Mouse (Mus musculus) testis, postnatal 10 days (tissue): ENCODE measurements at regions not wholly inside any gene's neighbourhood (a gene's known extent, or its start where the extent isn't known, plus 50 kb on each side); places are given as distances from the start of the nearest gene placed in this dataset.
A peak's percentile ranks its signal among the peaks of the same experiment; 100 is the strongest.

ENCODE experiments used
- DNase-seq: peaks from one replicate; pipeline ENCODE4 v3.0.0; 2021; ENCODE audit warnings: low spot score

DNA sequence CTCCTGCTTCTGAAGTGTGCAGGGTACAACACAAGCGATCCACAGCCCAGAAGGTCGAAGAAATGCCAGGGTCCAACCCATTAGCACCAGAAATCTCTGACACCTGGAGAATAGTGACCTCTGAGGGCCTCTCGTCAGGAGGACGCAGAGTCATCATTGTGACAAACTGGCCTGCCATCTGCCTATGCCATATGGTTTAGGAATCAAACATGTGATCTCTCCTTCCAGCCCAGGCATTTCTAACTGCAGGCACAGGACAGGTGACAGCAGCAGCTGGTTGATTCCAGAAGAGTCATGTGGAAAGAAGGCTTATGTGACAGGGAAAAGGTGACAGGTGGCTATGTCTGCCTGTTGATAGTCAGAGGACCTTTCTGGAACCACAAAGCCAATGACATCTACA lies 476.0 kb upstream of the Vstm2b start:
- no peak for DNase-seq

DNA sequence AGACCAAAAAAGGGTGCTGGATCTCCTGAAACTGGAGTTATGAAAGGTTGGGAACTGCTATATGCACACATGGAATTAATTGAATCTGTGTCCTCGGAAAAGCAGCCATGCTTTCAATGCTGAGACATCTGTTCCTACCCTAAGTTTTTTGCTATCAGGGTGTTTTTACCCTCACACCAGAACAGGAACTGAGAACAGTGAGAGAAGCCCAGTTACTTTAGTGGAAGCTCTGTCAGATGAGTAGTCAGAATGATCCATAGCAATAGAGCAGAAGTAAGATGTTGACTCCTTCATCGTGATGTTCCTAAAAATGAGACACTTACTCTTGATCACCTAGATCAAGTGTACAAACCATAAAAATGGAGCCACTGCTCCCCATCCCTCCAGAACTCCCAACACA lies 468.7 kb upstream of the Vstm2b start:
- DNase-seq = no peak

DNA sequence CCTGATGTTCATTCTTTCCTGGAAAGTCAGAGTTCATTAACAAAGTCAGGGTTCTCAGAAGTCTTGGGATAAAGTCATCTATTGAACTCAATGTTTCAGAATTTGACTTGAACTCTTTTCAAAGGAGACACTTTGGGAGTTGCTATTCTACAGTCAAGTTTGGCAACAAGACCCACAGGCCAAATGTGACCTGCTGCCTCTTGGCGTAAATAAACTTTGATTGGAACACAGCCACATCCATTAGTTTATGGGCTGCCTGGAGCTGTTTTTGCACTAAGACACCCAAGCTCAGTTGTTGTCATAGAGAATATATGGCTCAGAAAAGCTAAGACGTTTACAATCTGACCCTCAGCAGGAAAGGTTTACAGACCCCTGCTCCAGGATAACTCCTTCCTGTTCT lies 464.2 kb upstream of the Vstm2b start:
- no peak for DNase-seq

DNA sequence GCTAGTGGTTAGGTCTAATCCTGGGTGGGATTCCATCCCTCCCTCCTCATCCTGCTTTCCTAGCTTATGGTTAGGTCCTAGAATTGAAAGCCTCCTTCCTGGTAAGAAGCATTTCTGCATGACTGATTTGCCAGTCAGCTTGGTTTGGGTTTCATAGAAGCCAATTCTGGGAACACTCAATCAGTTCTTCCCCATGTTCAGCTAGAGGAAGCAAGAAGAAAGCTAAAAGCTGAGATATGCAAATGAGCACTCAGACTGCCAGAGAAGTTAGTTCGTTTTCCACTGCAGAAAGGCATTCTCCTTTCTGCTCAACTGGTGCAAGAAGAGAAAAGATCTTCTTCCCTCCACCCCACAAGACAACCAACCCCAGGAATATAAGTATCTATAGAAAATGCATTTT lies 457.0 kb upstream of the Vstm2b start:
- no peak for DNase-seq

DNA sequence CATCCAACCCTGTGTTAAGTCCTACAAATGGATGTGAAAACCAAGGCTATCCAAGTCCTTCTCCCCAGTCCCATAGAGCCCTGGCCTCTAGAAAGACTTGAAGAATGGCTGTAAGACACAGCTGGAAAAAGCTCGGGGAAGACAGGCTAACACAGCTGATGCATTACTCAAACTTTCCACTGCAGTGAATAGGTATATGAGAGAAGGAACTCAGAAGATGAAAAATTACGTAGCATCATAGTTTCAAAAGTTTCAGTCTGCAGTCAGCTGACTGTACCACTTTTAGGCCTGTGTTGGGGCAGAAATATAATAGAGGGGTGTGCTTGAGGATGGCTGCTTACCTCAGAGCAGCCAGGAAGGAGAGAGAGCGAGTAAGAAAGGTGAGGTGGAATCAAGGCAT lies 456.3 kb upstream of the Vstm2b start:
- no peak for DNase-seq

DNA sequence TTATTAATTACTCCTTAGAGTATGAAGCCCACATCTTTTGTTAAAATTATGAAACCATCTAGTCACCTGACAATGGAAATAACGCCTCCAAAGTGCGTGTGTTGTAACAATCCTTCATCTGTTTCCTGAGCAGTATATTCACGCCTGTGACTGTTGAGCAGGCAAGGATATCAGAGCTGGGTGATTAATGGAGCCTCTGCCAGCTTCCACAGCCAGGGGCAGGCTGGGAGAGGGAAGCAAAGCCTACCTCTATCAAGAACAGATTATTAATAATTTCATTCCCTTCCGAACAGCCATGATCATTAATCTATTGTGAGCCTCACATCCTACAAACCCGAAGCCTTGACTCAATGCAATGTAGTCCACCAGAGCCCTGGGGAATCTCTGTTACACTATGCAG lies 431.7 kb upstream of the Vstm2b start:
- no peak for DNase-seq

DNA sequence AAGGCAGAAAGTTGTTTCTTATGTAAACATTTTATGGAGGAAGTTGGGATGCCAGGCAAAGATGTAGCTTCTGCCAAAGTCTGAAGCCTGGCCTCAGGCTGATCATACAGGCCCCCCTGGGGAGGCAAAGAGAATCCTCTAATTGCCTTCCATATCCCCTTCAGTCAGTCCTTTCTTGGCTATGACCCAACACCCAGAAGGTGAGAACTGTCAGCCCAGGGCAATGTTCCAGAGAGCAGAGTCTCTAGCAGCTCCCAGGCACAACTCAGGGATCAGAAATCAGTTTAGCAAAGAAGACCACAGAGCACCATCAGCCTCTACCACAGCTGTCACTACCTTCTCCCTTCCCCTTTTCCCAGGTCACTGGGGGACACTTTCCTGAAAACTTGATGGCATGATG lies 410.9 kb upstream of the Vstm2b start:
- no peak for DNase-seq

DNA sequence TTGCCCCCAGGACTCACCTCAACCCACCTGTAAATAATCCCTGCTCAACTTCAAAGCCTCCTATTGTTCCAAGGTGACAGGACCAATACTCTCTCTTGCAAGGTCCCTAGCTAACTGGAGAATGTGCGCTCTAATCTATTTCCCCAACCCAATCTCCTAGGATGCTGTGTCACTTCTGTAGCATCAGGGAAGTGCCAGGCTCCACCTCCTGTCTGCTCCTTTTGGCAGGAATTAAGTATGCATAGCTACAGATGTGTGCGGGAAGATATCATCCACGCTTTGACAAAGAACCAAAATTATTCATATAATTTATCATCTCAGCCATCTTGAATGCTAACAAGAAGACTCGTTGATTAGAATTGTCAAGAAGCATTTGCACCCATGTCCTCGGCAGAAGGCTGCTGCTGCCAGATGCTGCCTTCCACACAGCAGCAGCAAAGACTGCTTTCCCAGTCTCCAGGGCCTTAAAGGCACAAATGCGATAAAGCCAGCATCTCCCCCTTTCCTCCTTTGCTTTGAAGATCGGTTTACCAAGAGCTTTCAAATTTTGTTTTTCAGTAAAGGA lies 375.3 kb upstream of the Vstm2b start:
- DNase-seq = no peak

DNA sequence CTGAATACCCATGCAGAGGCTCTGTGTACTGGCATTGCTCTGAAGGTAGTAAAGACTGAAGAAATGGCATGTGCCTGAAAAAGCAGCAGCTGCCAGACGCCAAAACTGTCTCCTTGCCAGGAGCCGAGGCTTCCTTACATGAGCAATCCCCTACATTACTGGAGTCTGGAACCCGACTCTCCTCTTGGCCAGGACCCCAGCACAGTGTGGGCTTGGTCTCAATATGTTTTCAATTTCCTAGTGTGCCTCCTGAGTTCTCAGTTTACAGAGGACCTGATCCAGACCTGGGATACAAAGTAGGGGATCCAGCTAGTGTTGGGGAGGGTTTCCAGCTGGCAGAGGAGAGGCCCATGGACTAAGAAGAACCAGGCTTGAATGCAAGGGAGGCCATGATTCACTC lies 361.5 kb upstream of the Vstm2b start:
- no peak for DNase-seq

DNA sequence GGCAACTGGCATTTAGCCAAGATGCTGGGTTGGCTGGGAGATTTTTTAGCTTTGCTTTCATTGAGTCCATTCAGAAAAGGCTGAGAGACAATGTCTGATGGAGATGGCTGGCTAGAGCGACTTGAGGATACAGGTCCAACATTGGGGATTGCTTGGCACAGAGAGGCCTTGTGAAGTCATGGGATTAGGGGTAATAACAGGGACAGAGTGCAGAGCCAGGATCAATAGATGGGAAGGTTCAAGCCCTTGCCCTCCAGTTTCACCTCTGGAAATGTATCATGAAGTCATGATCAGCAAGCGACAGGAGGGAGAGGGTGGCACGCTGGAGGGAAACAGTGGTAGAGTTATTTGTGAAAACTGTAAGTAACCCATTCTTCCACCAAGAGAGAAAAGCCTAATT lies 360.5 kb upstream of the Vstm2b start:
- no peak for DNase-seq

DNA sequence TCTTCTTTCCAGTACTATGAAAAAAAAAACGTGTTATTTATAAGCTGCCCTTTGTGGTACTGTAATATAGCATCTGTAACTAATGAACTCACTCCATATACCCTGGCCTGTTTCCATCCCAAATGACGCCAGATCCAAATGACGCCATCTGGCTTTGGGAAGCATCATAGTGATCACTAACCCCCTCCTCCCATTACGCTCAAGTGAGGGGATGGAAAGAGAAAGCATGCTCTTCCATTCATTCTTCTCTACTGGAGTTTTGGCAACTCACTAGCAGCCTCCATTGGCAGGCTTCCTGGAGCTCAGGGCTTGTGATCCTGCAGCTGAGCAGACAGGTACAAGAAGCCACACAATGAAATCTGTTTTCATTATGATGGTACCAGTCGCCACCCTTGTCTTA lies 358.3 kb upstream of the Vstm2b start:
- DNase-seq = no peak

DNA sequence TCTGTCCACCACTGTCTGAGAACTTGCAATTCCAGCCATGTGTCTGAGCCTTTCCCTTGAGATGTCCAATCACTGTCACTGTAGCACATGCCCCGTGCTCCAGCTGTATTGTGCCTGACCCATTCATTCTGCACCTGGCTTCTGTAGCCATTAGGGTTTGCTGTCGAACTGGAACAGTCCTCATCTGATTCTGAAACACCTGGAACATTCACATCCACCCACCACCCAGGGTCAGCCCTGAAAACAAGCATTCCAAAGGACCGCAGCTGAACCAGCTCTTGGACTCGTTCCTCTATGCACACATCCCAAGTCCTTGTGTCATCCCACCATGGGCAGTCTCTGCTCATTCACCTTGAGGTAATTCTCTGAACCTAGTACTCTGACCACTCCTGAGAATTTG lies 356.8 kb upstream of the Vstm2b start:
- DNase-seq = no peak

DNA sequence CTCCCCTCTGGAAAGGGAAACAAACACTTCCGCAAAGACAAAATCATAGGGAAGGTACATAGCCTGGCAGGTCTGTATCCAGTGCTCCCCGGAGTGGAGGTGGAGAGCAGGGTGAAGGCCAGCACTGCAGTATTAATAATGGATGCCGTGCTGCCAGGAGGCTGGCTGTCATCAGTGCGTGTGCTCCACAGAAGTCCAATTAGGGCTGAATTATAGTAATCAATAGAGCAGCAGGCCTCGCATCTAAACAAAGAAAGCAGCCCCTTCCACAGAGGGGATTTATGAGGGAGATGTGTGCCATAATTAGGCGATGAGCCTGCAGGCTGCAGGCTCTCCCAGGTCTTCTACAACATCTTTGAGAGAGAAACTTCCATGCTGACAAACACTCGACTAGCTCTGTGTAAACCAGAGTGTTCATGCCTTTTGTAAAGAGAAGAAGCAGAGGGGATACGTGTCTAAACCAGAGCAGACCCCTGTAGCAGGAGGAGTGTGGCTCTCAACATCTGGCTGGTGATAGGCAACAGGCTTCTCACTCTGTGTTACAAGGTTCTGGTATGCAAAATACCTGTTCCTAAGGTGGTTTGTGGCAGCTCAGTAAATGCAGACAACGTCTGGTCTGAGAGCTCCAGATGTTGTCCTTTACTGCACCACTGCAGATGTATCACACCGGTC lies 334.5 kb upstream of the Vstm2b start:
- no peak for DNase-seq

DNA sequence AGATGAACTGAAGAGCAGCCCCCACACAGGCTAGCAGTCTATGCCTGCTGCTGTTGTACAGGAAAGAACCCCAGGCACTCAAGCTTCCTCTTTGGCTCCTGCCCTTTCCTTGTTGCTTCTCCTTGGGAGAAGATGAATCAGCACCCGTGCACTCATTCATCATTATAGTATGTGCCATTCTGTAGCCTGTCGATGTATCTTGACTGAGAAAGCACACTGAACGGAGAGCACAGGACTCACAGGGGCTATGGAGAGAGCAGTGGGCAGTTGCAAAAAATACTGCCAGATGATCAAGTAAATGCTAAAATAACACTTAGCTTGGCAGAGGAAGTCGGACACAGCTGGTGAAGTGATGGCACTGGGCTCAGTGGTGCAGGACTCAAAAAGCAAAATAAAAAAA lies 322.2 kb upstream of the Vstm2b start:
- DNase-seq = no peak

DNA sequence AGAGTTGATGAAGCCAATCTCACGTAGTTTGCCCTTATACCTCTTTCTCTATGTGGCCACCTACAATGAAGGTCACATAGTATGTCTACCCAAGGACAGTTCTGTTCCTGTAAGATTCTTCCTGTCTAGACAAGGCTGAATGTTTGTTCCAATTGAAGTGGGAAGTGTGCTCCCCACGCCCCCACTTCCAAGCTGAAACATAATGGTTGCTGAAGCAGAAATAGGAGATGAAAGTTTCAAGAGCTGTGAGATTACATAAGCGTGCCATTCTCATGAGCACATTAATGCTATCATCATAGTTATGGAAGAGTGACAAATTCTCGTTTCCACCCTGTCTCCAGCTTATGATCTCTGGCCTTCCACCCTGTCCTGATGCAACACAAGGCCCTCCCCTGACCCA lies 320.8 kb upstream of the Vstm2b start:
- no peak for DNase-seq

DNA sequence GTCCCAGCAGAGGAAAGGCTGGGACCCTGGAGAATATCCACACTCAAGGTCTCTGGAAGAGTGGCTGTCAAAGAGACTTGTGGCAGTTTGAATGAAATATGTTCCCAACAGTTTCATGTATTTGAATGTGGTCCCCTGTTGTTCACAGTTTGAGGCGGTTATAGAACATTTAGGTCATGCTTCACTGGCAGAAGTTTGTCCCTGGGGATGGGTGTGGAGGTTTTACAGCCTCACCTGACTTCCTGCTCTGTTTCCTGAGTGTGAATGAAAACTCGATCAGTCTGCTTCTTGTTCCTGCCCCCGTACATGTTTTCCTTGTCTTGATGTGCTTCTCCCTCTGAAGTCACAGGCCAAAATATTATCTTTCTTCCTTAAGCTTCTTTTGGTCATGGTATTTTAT lies 277.4 kb upstream of the Vstm2b start:
- no peak for DNase-seq

DNA sequence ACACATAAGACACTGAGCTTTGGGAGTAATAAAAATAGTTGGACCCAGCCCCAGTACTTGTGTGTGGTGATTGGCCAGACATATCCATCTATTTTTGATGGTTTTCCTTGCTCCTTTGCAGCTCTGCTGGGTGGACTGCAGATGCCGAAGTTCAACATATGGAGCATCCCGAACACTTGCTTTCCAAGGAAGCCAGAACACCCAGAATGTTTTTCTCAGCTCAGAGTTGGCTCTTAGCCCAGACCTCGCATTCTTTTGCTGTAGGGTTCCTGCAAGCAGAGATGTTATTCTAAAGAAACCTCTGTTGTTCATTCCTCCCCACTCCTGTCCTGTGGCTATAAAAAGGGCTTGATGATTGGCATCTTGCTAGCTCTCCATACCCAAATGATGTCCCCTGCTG lies 275.3 kb upstream of the Vstm2b start:
- DNase-seq = peak; percentile 42

DNA sequence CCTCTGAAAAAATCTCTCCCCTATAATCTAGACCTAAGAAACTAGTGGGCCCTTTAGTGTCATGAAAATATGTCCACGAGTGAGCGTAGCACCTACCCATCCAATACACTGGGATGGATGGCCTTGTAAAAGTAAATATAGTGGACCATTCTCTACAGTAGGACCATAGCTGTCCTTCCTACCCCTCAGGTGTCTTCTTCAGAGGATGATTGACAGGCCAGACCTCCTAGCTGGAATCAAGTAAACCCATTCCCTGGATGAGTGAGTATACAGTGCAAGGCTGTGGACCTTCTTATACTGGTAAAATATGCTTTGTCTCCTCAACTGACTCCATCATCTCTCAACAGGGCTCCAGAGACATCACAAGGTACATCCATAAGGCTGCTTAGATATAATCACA lies 274.8 kb upstream of the Vstm2b start:
- DNase-seq = no peak

DNA sequence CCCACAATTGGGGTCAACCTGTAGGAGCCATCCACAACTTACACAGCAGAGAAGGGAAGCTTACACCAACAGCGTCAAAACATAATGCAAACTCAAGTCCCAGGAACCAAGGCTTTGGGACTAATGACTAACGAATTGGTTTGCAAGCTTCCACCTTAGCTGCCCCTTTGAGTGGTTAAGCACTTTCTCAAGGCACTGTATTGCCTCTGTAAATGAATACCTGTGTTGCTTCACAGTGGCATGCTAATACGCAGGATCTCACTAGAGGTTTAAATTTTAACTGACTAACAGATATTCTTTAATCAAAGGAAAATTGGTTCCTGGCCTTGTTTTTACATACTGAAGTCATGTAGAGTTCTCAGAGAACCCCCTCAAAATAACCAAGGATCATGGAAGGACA lies 261.8 kb upstream of the Vstm2b start:
- no peak for DNase-seq

DNA sequence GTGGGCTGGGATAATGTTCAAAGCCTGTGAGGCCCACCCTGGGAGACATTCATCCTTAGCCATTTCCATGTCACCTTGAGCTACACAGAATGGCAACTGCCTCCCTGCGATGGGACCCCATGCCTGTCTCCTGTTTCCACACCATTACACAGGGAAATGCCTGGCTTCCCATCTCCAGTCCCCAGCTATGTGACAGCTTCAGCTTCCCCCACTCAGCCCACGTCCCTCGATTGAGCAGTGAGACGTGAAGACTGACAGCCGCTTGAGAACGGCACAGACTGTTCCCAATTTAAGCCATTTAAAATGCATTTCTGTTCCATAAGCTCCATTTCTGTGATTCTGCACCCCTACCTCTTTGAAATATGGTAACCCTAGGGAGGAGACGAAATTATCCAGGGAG lies 243.1 kb upstream of the Vstm2b start:
- no peak for DNase-seq

DNA sequence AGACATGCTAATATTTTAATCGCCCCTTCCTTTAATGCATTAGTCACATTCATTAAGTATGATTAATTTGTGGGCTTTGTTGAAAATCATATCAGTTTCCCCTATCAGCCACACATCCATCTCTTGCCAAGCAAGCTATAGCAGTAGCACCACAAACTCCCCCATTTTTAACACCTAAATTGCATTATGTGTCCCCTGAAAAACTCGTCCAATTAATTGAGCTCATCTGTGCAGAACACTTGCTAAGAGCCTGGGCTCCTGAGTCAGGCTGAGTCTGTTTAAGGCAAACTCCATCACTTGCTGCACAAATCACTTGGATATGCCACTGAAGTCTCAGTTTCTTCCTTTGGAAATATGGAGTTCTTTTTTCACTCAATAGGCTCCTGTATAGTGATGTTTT lies 242.7 kb upstream of the Vstm2b start:
- DNase-seq = no peak

DNA sequence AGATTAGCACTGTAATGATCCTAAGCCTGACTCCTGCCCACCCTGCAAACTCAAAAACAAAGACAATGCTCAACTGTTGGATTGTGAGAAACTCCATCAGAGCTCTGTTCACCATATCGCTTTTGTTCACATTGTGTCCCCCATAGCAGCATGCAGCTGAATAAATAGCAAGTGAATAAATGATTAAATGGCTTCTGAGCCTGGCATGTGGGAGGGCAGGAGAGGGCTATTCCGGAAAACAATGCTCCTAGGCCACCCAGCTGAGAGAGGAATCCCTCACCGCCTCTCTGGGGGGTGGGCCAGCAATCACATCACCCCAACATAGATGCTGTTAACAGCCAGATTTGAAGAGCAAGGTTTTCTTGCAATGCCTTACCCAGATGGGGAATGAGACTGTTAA lies 238.5 kb upstream of the Vstm2b start:
- DNase-seq = no peak

DNA sequence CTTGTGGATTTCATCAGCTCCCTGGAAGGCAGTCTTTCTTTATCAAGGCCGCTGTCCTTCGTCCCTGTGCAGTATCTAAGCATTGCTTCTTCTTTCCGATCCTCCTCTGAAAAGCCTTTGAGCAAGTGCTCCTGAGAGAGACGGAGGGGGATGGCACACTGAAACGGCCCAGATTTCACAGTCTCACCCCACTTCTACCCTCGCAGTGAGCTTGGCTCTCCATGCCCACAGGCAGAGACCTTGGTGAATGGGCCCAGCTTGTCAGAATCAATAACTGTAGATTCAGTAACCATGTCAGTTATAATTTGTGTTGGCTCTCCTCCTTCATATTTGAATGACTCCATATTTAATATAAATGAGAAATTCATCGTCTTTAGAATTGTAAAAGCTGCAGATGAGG lies 234.3 kb upstream of the Vstm2b start:
- DNase-seq = no peak

DNA sequence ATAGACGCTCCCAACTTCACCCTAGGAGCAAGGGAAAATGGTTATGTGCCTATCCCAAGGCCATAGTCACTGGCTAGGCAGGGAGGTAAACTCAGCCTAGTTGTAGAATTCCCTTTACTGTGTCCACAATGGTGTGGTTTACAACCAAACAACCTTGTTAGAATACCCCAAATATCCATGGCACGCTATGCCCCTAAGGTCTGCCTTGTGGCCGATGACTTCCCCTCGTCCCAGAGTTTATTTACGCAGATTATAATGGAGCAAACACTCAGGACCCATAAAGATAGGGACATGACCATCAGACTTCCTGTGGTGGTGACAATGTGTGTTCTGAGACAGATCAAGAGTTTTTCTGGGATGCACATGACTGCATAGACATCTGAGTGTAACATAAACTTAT lies 231.5 kb upstream of the Vstm2b start:
- no peak for DNase-seq

DNA sequence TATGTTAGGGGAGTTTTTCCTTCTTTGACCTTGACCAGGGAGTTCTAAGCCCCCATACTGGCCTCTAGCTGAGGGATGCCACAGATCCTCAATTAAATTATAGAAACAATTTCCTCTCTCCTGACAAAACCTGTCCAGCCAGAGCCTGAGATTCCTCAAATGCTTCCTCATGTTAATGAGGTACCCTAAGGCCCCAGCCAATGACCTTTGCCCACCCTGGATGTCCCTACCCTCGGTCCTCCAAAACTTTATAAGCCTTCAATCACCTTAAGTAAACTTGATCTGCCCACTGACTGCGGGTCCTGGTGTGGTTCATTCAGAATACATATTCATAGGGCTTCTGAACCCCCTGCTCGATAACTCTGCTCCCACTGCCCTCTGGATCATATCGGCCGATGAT lies 227.7 kb upstream of the Vstm2b start:
- no peak for DNase-seq
